Mouse (Mus musculus) CH12.LX (cell line): ENCODE data around the gene Cd86.

ENCODE experiments used
- CHD2 ChIP-seq: IDR thresholded peaks from 2 replicates; pipeline ENCODE4 v1.6.1; 2011; ENCODE audit warnings: low read length, improper control_type of control experiment
- CTCF ChIP-seq, 2 experiments: IDR thresholded peaks in 1 of 2; conservative IDR thresholded peaks in 1 of 2; 2 replicates each; pipeline ENCODE4 v1.5.1; 2011 to 2012; ENCODE audit warnings: low read depth in 2 of 2, low read length in 2 of 2, improper control_type of control experiment in 1 of 2, inconsistent platforms in 1 of 2, mild to moderate bottlenecking in 1 of 2, moderate library complexity in 1 of 2
- E2F4 ChIP-seq: IDR thresholded peaks from 2 replicates; pipeline ENCODE4 v1.6.1; 2011; ENCODE audit warnings: low read depth, low read length, improper control_type of control experiment; ENCODE audit not compliant: insufficient replicate concordance
- JUN ChIP-seq: IDR thresholded peaks from 2 replicates; pipeline ENCODE4 v1.6.1; 2011; ENCODE audit warnings: low read depth, mild to moderate bottlenecking, low read length, improper control_type of control experiment, moderate library complexity; ENCODE audit not compliant: insufficient read depth
- MAFK ChIP-seq: IDR thresholded peaks from 2 replicates; pipeline ENCODE4 v1.6.1; 2011; ENCODE audit warnings: low read length, improper control_type of control experiment; ENCODE audit not compliant: insufficient replicate concordance
- MAX ChIP-seq: IDR thresholded peaks from 2 replicates; pipeline ENCODE4 v1.6.1; 2011; ENCODE audit warnings: low read length, improper control_type of control experiment
- MXI1 ChIP-seq: IDR thresholded peaks from 2 replicates; pipeline ENCODE4 v1.6.1; 2011; ENCODE audit warnings: mild to moderate bottlenecking, low read depth, low read length, improper control_type of control experiment
- NELFE ChIP-seq: IDR thresholded peaks from 2 replicates; pipeline ENCODE4 v1.6.1; 2011; ENCODE audit warnings: low read depth, low read length, improper control_type of control experiment
- POLR2A ChIP-seq: IDR thresholded peaks from 2 replicates; pipeline ENCODE4 v1.6.1; 2011; ENCODE audit warnings: low read depth, mild to moderate bottlenecking, improper control_type of control experiment, low read length
- USF1 ChIP-seq: IDR thresholded peaks from 2 replicates; pipeline ENCODE4 v1.6.1; 2014; ENCODE audit warnings: low read depth, mild to moderate bottlenecking, inconsistent platforms, low read length, improper control_type of control experiment
- USF2 ChIP-seq: conservative IDR thresholded peaks from 2 replicates; pipeline ENCODE4 v1.6.1; 2011; ENCODE audit warnings: low read depth, low read length, improper control_type of control experiment
- ZMIZ1 ChIP-seq: IDR thresholded peaks from 2 replicates; pipeline ENCODE4 v1.6.1; 2012; ENCODE audit warnings: low read depth, mild to moderate bottlenecking, inconsistent platforms, low read length, improper control_type of control experiment
- ZNF384 ChIP-seq: IDR thresholded peaks from 2 replicates; pipeline ENCODE4 v1.6.1; 2012; ENCODE audit warnings: low read depth, low read length, improper control_type of control experiment, inconsistent platforms

GRCm38 (mm10) chr16:36684325-36684918, 18.5 kb upstream of the Cd86 start:
- TF ChIP-seq MXI1 (no peak; the same call in 1 of the 2 replicates), POLR2A (no peak), CTCF (conservative IDR thresholded peaks at IDR 0.05 in 1 of 2, IDR thresholded peaks at IDR 0.05 in 1 of 2; ENCODE audit: low read depth in 2 of 2, low read length in 2 of 2) (no peak), MAX (0 out of 2 replicates have a peak, but pooled peaks have one; percentile 46), ZMIZ1 (no peak), USF1 (no peak), NELFE (no peak), CHD2 (no peak), JUN (peak; percentile 87), ZNF384 (peak; percentile 93), USF2 (no peak), E2F4 (0 out of 2 replicates have a peak, but pooled peaks have one; percentile 34), MAFK (no peak)
